Mouse (Mus musculus) lung, embryonic 16.5 days (tissue): ENCODE data around the gene Nlgn1. TPM values are rescaled to one million over a fixed set of nuclear protein-coding genes. Genes with fewer than 3 reads are reported as not detected.

ENCODE experiments used
- ATAC-seq: fragments of 200-750 bp; cut with Nextera tagmentation; 2 replicates; pipeline ENCODE4 v1.8.0; 2017; ENCODE audit warnings: low read depth, mild to moderate bottlenecking, moderate library complexity
- H3K27ac ChIP-seq: fragments of 300-500 bp; sonication (generic); 2 replicates; pipeline ENCODE4 v1.5.1; 2014; ENCODE audit warnings: mild to moderate bottlenecking, control low read depth, low read length
- H3K27me3 ChIP-seq: fragments of 300-500 bp; sonication (generic); 2 replicates; pipeline ENCODE4 v1.6.1; 2014; ENCODE audit warnings: low read depth, low read length, mixed read lengths; ENCODE audit not compliant: control insufficient read depth, insufficient read depth
- H3K36me3 ChIP-seq: fragments of 300-500 bp; sonication (generic); 2 replicates; pipeline ENCODE4 v1.6.1; 2014; ENCODE audit warnings: low read length; ENCODE audit not compliant: control insufficient read depth, insufficient read depth
- H3K4me1 ChIP-seq: fragments of 300-500 bp; sonication (generic); replicated peaks from 2 replicates; pipeline ENCODE4 v1.6.1; 2014; ENCODE audit warnings: low read length, mixed read lengths; ENCODE audit not compliant: control insufficient read depth, insufficient read depth
- H3K4me2 ChIP-seq: fragments of 300-500 bp; sonication (generic); 2 replicates; pipeline ENCODE4 v1.6.1; 2014; ENCODE audit warnings: low read depth, low read length, control low read depth
- H3K4me3 ChIP-seq: fragments of 300-500 bp; sonication (generic); 2 replicates; pipeline ENCODE4 v1.5.1; 2014; ENCODE audit warnings: mild to moderate bottlenecking, low read length, control low read depth
- H3K9ac ChIP-seq: fragments of 300-500 bp; sonication (generic); 2 replicates; pipeline ENCODE4 v1.6.1; 2014; ENCODE audit warnings: low read length, control low read depth
- H3K9me3 ChIP-seq: fragments of 300-500 bp; sonication (generic); 2 replicates; pipeline ENCODE4 v1.6.1; 2016; ENCODE audit warnings: low read length; ENCODE audit not compliant: control insufficient read depth
- WGBS: fragments of 180-500 bp; shearing (Covaris S2); extraction: QIAGEN DNeasy Blood & Tissue Kit; methylation state at CpG from one replicate; pipeline ENCODE4 v1.1.7; 2014; 5-methylcytosine and 5-hydroxymethylcytosine counted together
- polyA plus RNA-seq: library from polyadenylated mRNA; unstranded; fragments of >200 nt; fragmentation: Nextera tagmentation; extraction: Ambion mirVana; gene quantifications from 2 replicates; pipeline ENCODE4 v1.2.1, GENCODE M21; 2015

Gene Nlgn1
- polyA plus RNA-seq, 1 experiment from 2014 or later = 1.0 TPM

DNA sequence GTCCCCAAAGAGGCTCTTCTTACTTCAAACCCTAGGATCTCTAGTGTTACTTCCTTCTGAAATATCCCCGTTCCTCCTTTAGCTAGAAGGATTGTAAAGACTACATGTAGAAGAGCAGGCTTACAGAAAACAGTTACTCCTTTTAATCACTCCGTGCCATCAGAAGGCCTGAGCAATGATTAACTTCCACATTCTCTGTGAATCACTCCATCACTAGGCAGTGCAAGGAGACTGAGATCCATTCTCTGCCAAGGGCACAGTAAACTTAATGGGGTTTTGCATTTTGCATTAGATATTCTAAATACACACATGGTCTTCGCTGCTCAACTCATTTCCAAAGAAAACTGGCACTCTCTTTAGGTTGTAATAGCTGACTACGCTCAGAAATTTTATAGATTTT, 2.2 kb downstream of the Nlgn1 start:
- Histone ChIP-seq H3K27ac (no peak overlapping the region), H3K36me3 (no peaks in the 10 kb centered on the region), H3K4me2 (no peak overlapping the region), H3K9ac (no peak overlapping the region), H3K9me3 (no peaks in the 10 kb centered on the region), H3K4me3 (no peak overlapping the region), H3K4me1 (no peaks in the 10 kb centered on the region; the same call in 1 of the 2 replicates), H3K27me3 (peaks cover 37% of the 10 kb centered on the region)
- no peak for ATAC-seq
- WGBS = 62% methylated on average over 4 of the region's 4 CpGs

DNA sequence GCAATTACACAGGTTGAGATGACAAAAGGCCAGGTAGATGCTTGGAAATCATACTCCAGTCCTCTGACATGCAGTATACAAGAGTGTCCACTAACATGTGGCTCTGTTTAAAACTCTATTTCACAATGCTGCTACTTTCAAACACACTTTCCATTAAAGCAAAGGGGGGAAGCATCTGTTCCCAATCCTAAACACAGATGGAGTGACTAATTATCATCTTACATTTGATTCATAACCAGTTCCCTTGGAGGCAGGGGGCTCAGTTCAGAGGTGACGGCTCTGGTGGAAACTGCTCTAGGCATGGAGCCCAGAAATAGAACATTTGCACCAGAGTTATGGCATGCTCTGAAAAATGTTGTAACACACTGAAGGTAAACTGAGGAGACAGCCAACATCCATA, 7.8 kb downstream of the Nlgn1 start:
- Histone ChIP-seq H3K4me3 (no peak overlapping the region), H3K27ac (no peak overlapping the region), H3K9me3 (no peaks in the 10 kb centered on the region), H3K9ac (no peak overlapping the region), H3K4me2 (no peak overlapping the region), H3K36me3 (no peaks in the 10 kb centered on the region), H3K4me1 (no peaks in the 10 kb centered on the region), H3K27me3 (no peaks in the 10 kb centered on the region)
- WGBS = 39% methylated on average over 1 of the region's 1 CpGs
- 0 out of 2 replicates have a peak, but pooled peaks have one; percentile 49 for ATAC-seq

DNA sequence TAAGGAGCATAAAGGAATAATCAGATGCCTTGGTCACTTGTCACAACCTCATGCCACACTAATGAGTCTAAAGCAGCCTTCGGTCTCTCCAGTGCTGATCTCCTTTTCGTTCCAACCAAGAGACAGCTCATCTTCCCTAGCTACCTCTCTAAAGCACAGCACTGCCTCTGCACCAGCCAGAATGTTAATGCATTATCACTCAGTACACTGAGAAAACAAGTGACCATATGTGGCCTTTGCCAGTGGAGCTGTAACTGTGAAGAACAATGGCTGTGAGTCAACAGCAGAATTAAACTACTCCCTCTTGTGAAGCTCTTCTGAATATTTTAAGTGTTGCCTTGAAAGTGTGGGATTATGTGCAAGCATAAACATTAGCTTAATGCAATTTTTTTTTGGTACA, 14.9 kb downstream of the Nlgn1 start:
- no peak for ATAC-seq
- WGBS = 74% methylated on average over 2 of the region's 2 CpGs
- no peak overlapping the region for H3K9ac ChIP-seq
- H3K4me3 ChIP-seq = no peak overlapping the region
- no peaks in the 10 kb centered on the region for H3K9me3 ChIP-seq
- no peak overlapping the region for H3K4me2 ChIP-seq
- no peak overlapping the region for H3K27ac ChIP-seq
- H3K36me3 ChIP-seq = no peaks in the 10 kb centered on the region
- no peaks in the 10 kb centered on the region for H3K4me1 ChIP-seq
- no peaks in the 10 kb centered on the region for H3K27me3 ChIP-seq

DNA sequence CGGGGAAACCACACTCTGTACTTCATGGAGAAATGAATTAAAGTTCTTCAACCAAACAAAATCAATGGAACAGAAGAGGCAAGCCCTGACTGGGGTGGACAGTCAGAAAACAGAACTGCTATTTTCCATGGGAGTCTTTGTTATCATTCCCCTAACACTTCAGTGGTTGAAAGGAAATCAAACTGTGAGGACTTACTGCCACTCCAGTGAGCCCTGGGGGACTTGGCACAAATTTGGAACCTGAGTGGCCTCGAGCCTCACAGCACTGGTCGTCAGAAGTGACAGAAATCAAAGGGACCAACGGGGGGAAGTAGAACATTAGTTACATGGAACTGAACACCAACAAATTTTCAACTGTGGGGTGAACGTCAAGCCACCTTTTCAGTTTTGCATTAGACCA, 34.4 kb downstream of the Nlgn1 start:
- Histone ChIP-seq H3K27me3 (no peaks in the 10 kb centered on the region), H3K4me3 (no peak overlapping the region), H3K9me3 (no peaks in the 10 kb centered on the region), H3K9ac (no peak overlapping the region), H3K27ac (no peak overlapping the region), H3K36me3 (no peaks in the 10 kb centered on the region), H3K4me1 (no peaks in the 10 kb centered on the region), H3K4me2 (no peak overlapping the region)
- ATAC-seq = no peak
- 51% methylated on average over 5 of the region's 5 CpGs for WGBS

DNA sequence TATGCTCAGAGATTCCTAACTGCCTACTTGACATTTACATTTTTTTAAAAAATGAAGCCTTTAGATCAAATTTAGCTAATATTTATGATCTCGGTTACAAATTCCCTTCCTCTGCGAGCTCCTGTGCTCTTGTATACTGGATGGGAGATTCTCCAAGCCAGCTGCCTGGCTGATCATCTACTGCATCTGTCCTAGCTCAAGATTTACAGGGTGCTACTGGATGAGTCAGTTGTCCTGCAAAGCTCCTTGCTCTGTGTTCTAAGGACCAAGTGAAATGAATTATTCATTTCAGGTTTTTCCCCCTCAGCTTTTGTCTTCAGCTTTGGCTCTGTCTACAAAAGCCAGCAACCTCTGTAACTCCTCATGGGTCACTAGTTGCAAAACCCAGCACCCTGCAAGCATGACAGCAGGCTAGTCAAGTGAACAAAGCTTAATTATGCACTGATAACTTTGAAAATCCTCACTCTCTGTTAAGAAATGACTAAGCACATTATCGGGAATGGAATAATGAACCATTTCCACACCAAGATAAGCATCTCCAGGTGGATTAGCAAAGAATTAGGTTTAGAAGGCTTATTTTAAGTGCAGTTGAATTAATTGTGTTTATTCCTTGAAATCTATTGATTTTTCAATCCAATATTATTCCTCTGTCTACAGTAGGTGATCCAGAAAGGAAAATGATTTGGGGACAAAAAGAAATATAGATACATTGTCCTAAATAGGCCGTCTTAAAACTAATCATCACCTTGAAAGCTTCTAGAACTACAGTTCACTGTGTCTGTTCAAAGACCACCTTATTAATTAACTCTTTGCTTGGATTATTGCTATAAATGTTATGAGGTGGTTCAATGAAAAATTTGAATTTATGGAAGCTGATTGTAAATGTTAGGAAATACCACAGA, 61.1 kb downstream of the Nlgn1 start:
- ATAC-seq = no peak
- WGBS = 53% methylated on average over 4 of the region's 4 CpGs
- H3K9ac ChIP-seq = no peak overlapping the region
- H3K4me3 ChIP-seq = no peak overlapping the region
- H3K4me2 ChIP-seq = no peak overlapping the region
- H3K4me1 ChIP-seq = no peaks in the 10 kb centered on the region
- no peaks in the 10 kb centered on the region for H3K27me3 ChIP-seq
- no peak overlapping the region for H3K27ac ChIP-seq
- no peaks in the 10 kb centered on the region for H3K36me3 ChIP-seq
- H3K9me3 ChIP-seq = no peaks in the 10 kb centered on the region

DNA sequence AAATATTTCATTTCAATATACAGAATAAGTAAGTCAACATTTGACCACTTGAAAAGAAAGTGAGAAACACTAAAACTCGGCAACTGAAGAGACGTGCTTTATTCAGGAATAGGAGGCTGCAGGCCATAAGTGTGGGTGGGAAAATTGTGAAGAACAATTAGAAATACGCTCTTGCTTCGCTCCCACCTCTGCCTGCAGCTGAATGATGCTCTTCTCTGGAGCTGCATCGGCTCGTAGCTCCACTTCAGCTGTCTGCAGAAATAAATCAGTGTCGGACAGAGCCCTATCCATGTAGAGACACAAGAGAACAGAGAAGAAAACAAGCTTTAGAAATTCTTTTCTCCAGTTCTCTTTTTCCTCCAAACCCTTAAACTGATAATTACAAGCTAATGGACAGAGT, 85.7 kb downstream of the Nlgn1 start:
- Histone ChIP-seq H3K27me3 (no peaks in the 10 kb centered on the region), H3K27ac (no peak overlapping the region), H3K4me3 (no peak overlapping the region), H3K36me3 (no peaks in the 10 kb centered on the region), H3K9ac (no peak overlapping the region), H3K4me2 (no peak overlapping the region), H3K4me1 (no peaks in the 10 kb centered on the region), H3K9me3 (no peaks in the 10 kb centered on the region)
- 69% methylated on average over 7 of the region's 7 CpGs for WGBS
- no peak for ATAC-seq

DNA sequence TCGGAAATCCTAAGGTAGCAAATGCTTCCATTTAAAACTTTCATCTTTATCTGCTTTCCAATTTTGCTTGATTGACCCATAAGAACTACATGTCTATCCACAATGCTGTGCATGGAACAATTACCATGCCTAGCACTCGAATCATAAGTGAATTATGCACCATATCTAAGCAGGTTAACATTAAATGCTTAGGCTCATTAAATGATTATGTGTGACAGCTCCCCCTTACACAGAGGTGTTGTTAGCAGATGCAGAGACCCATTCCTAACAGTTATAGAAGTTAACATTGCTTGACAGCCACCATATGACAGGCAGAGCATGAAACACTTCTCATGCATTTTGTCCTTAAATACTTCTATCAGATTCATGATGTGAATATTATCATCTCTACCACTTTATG, 89.0 kb downstream of the Nlgn1 start:
- Histone ChIP-seq H3K27me3 (no peaks in the 10 kb centered on the region), H3K36me3 (no peaks in the 10 kb centered on the region), H3K27ac (no peak overlapping the region), H3K4me3 (no peak overlapping the region), H3K4me1 (no peaks in the 10 kb centered on the region), H3K9ac (no peak overlapping the region), H3K4me2 (no peak overlapping the region), H3K9me3 (no peaks in the 10 kb centered on the region)
- no peak for ATAC-seq
- WGBS = 66% methylated on average over 2 of the region's 2 CpGs

DNA sequence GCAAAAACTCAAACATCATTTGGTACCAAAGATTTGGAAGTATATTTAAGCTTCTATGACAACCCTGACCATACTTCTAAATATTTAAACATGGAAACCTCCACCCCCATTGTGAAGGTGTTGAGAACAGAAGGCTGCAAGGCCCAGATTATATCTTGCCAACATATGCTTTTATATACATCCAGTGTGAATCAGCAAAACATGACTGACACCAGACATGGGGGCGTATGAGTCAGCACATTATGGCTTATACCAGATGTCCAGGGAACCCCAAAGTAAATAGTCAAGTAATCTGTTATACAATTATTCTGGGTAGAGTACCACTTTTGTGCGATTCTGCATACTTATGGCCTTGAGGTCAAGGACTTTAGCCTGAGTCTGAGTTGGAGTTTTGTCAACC, 102.3 kb downstream of the Nlgn1 start:
- 53% methylated on average over 2 of the region's 2 CpGs for WGBS
- ATAC-seq = no peak

DNA sequence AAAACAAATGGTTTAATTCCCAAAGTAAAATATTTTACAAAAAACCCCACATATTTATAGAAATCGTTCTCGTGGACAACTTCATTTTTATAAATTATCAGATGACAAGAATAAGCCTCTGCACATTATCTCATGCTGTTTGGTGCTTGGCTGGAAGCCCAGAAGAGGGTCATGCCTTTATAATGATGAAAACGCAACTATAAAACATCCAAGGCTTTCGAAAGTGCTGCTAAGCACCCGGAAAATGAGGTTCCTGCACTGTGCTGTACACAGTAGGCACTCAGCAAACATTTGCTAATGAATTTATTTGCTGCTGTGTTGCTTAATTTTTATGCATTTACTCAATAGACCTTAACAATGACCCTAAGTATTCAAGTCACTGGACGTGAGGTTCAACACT, 103.4 kb downstream of the Nlgn1 start:
- WGBS = 31% methylated on average over 6 of the region's 6 CpGs
- no peaks in the 10 kb centered on the region for H3K9me3 ChIP-seq
- H3K4me1 ChIP-seq = 0 out of 2 replicates have a peak, but pooled peaks cover 3% of the 10 kb centered on the region

More for the DNA sequence above, 102.3 kb downstream of the Nlgn1 start:
- 0 out of 2 replicates have a peak, but pooled peaks cover 3% of the 10 kb centered on the region for H3K4me1 ChIP-seq
- H3K36me3 ChIP-seq = no peaks in the 10 kb centered on the region
- H3K9me3 ChIP-seq = no peaks in the 10 kb centered on the region
- no peak overlapping the region for H3K4me2 ChIP-seq
- no peaks in the 10 kb centered on the region for H3K27me3 ChIP-seq
- no peak overlapping the region for H3K4me3 ChIP-seq
- no peak overlapping the region for H3K9ac ChIP-seq
- no peak overlapping the region for H3K27ac ChIP-seq

More for the DNA sequence above, 103.4 kb downstream of the Nlgn1 start:
- H3K4me3 ChIP-seq = no peak overlapping the region
- H3K36me3 ChIP-seq = no peaks in the 10 kb centered on the region
- peak; percentile 74 for ATAC-seq
- no peaks in the 10 kb centered on the region for H3K27me3 ChIP-seq
- no peak overlapping the region for H3K4me2 ChIP-seq
- H3K27ac ChIP-seq = no peak overlapping the region
- H3K9ac ChIP-seq = no peak overlapping the region
